ENCODE assay signal across 10 mouse cellular contexts in genomic region chrX:53161583-53161982, GRCm38 (mm10).
A peak's percentile ranks its signal among the peaks of the same experiment; 100 is the strongest.
DNase-seq lines count a peak whose midpoint lies in the region; ATAC-seq and TF ChIP-seq lines count a peak whose summit lies in the region.
"Had no signal": no experiment of that assay in that cellular context is flagged by ENCODE, and none has a peak within 500 bp of the region (broad histone marks: within the 10 kb centered on the region; RNA-seq: fewer than 3 reads in every experiment).

No protein-coding gene starts in this region.

- no peak for TF ChIP-seq CTCF in embryonic fibroblast, embryonic 13.5 days (IDR thresholded peaks at IDR 0.05; ENCODE audit: borderline replicate concordance, insufficient read depth, low read length)

- H3K4me1 ChIP-seq in heart, embryonic 15.5 days (replicated peaks) = peaks cover 22% of the 10 kb centered on the region
- H3K4me1 ChIP-seq in embryonic fibroblast, embryonic 13.5 days (ENCODE audit: control insufficient read depth, insufficient read depth, low read length) = peaks cover 13% of the 10 kb centered on the region
- peaks cover 9% of the 10 kb centered on the region; the same call in 1 of the 2 replicates for H3K4me1 ChIP-seq in limb, embryonic 14.5 days (ENCODE audit: control insufficient read depth, insufficient read depth, low read length)
- peaks cover 11% of the 10 kb centered on the region; the same call in 1 of the 2 replicates for H3K4me1 ChIP-seq in stomach, embryonic 14.5 days (ENCODE audit: control insufficient read depth, insufficient read depth, low read length)
- no peaks in the 10 kb centered on the region for H3K4me1 ChIP-seq in kidney, embryonic 14.5 days (ENCODE audit: control insufficient read depth, insufficient read depth, low read length)
- H3K4me1 ChIP-seq: hindbrain, embryonic 15.5 days had no signal

- no peak for TF ChIP-seq POLR2A in embryonic fibroblast, embryonic 13.5 days (IDR thresholded peaks at IDR 0.05; ENCODE audit: low read depth, low read length)
- TF ChIP-seq POLR2A in limb, embryonic 14.5 days (IDR thresholded peaks at IDR 0.05; ENCODE audit: borderline replicate concordance, extremely low read depth, insufficient read depth, insufficient read length) = no peak

- H3K4me2 ChIP-seq in heart, embryonic 15.5 days = no peak overlapping the region
- no peak overlapping the region for H3K4me2 ChIP-seq in limb, embryonic 14.5 days (replicated peaks; ENCODE audit: low read depth, low read length, severe bottlenecking)
- H3K4me2 ChIP-seq in stomach, embryonic 14.5 days (replicated peaks; ENCODE audit: low read depth, low read length) = no peak overlapping the region
- H3K4me2 ChIP-seq in kidney, embryonic 14.5 days (replicated peaks; ENCODE audit: low read depth, low read length) = no peak overlapping the region
- H3K4me2 ChIP-seq: hindbrain, embryonic 15.5 days had no signal

- no peak for DNase-seq in heart, adult 11 months
- no peak for DNase-seq in limb, embryonic 14.5 days (ENCODE audit: low spot score)
- DNase-seq in natural killer cell, adult 2 months (ENCODE audit: low spot score in 2 of 2) = no peak
- DNase-seq: right cerebral cortex, postnatal 14 days had no signal

- peak overlapping the region; percentile 68 for H3K27ac ChIP-seq in heart, embryonic 15.5 days
- H3K27ac ChIP-seq in embryonic fibroblast, embryonic 13.5 days (ENCODE audit: insufficient read depth, low read length) = peak overlapping the region; percentile 66; the same call in 1 of the 2 replicates
- H3K27ac ChIP-seq in limb, embryonic 14.5 days (replicated peaks; ENCODE audit: low read depth, low read length) = peak overlapping the region; percentile 55; the same call in 1 of the 2 replicates
- H3K27ac ChIP-seq in stomach, embryonic 14.5 days (ENCODE audit: low read length) = peak overlapping the region; percentile 74; the same call in 1 of the 2 replicates
- H3K27ac ChIP-seq in kidney, embryonic 14.5 days (ENCODE audit: low read depth, low read length) = no peak overlapping the region
- H3K27ac ChIP-seq: hindbrain, embryonic 15.5 days had no signal

- H3K4me3 ChIP-seq in heart, embryonic 15.5 days = no peak overlapping the region
- no peak overlapping the region for H3K4me3 ChIP-seq in embryonic fibroblast, embryonic 13.5 days (ENCODE audit: insufficient read depth, low read length)
- H3K4me3 ChIP-seq in limb, embryonic 14.5 days (replicated peaks; ENCODE audit: low read length) = no peak overlapping the region
- H3K4me3 ChIP-seq in stomach, embryonic 14.5 days (ENCODE audit: low read depth, low read length) = no peak overlapping the region
- no peak overlapping the region for H3K4me3 ChIP-seq in kidney, embryonic 14.5 days (ENCODE audit: low read length)
- H3K4me3 ChIP-seq: hindbrain, embryonic 15.5 days had no signal

- no peaks in the 10 kb centered on the region for H3K9me3 ChIP-seq in heart, embryonic 15.5 days (replicated peaks)
- H3K9me3 ChIP-seq in limb, embryonic 14.5 days (ENCODE audit: control insufficient read depth, low read length) = no peaks in the 10 kb centered on the region
- no peaks in the 10 kb centered on the region for H3K9me3 ChIP-seq in stomach, embryonic 14.5 days (ENCODE audit: control insufficient read depth, low read depth, low read length)
- no peaks in the 10 kb centered on the region for H3K9me3 ChIP-seq in kidney, embryonic 14.5 days (ENCODE audit: control insufficient read depth, low read length)
- H3K9me3 ChIP-seq: hindbrain, embryonic 15.5 days had no signal

- H3K9ac ChIP-seq in heart, embryonic 15.5 days = no peak overlapping the region
- no peak overlapping the region for H3K9ac ChIP-seq in limb, embryonic 14.5 days (ENCODE audit: low read depth, low read length, severe bottlenecking)
- H3K9ac ChIP-seq in stomach, embryonic 14.5 days (replicated peaks; ENCODE audit: low read depth, low read length) = no peak overlapping the region
- H3K9ac ChIP-seq in kidney, embryonic 14.5 days (ENCODE audit: low read depth, low read length) = no peak overlapping the region
- H3K9ac ChIP-seq: hindbrain, embryonic 15.5 days had no signal

- H3K27me3 ChIP-seq in heart, embryonic 15.5 days = no peaks in the 10 kb centered on the region
- H3K27me3 ChIP-seq in limb, embryonic 14.5 days (ENCODE audit: control insufficient read depth, insufficient read depth, low read length) = no peaks in the 10 kb centered on the region
- H3K27me3 ChIP-seq in stomach, embryonic 14.5 days (ENCODE audit: control insufficient read depth, insufficient read depth, low read length) = no peaks in the 10 kb centered on the region
- no peaks in the 10 kb centered on the region; the same call in 1 of the 2 replicates for H3K27me3 ChIP-seq in kidney, embryonic 14.5 days (ENCODE audit: control insufficient read depth, insufficient read depth, low read length)
- H3K27me3 ChIP-seq: CH12.LX; hindbrain, embryonic 15.5 days had no signal

- ATAC-seq in heart, embryonic 15.5 days (replicated peaks; ENCODE audit: insufficient number of reproducible peaks, insufficient read depth, low FRiP score, low read depth) = no peak
- ATAC-seq in limb, embryonic 14.5 days (ENCODE audit: low FRiP score, low read depth) = no peak
- 0 out of 2 replicates have a peak, but pooled peaks have one; percentile 33 for ATAC-seq in stomach, embryonic 14.5 days (ENCODE audit: insufficient number of reproducible peaks, insufficient read depth, low FRiP score, low read depth)
- no peak for ATAC-seq in kidney, embryonic 14.5 days (ENCODE audit: low FRiP score, low TSS enrichment)

- H3K36me3 ChIP-seq in heart, embryonic 15.5 days = no peaks in the 10 kb centered on the region
- no peaks in the 10 kb centered on the region for H3K36me3 ChIP-seq in limb, embryonic 14.5 days (ENCODE audit: control insufficient read depth, insufficient read depth, low read length)
- no peaks in the 10 kb centered on the region for H3K36me3 ChIP-seq in stomach, embryonic 14.5 days (ENCODE audit: control insufficient read depth, insufficient read depth, low read length)
- H3K36me3 ChIP-seq in kidney, embryonic 14.5 days (ENCODE audit: control insufficient read depth, insufficient read depth, low read length) = no peaks in the 10 kb centered on the region
- H3K36me3 ChIP-seq: hindbrain, embryonic 15.5 days had no signal

- WGBS in heart, embryonic 15.5 days = 30% methylated on average over 4 of the region's 4 CpGs
- WGBS in limb, embryonic 14.5 days = 35% methylated on average over 4 of the region's 4 CpGs
- WGBS in stomach, embryonic 14.5 days = 34% methylated on average over 4 of the region's 4 CpGs
- WGBS in kidney, embryonic 14.5 days = 56% methylated on average over 4 of the region's 4 CpGs
